Mouse (Mus musculus): ENCODE measurements around the gene P4ha2. TPM values are rescaled to one million over a fixed set of nuclear protein-coding genes. Genes with fewer than 3 reads are reported as not detected.
A peak's percentile ranks its signal among the peaks of the same experiment; 100 is the strongest.

P4ha2 gene
- total RNA-seq, 2 experiments from 2014 or later, result 21.8 to 32.0 TPM

GRCm38 (mm10) chr11:54060316-54060715 lies 39.6 kb upstream of the P4ha2 start:
- H3K27ac ChIP-seq, result no peak overlapping the region; the same call in 1 of the 2 replicates
- no peak for TF ChIP-seq CTCF (IDR thresholded peaks at IDR 0.05)
- intact Hi-C loops (cut with DNase I), result no loop called here
- no peak overlapping the region for H3K4me3 ChIP-seq
- no peak for DNase-seq (ENCODE audit: extremely low spot score in 1 of 2, low spot score in 2 of 2)

GRCm38 (mm10) chr11:54062086-54062752 lies 37.7 kb upstream of the P4ha2 start:
- no peak for TF ChIP-seq CTCF (IDR thresholded peaks at IDR 0.05)
- H3K27ac ChIP-seq, result no peak overlapping the region
- DNase-seq (ENCODE audit: extremely low spot score in 1 of 2, low spot score in 2 of 2), result no peak
- intact Hi-C loops (cut with DNase I), result no loop called here
- H3K4me3 ChIP-seq, result no peak overlapping the region

GRCm38 (mm10) chr11:54062753-54063471 lies 37.0 kb upstream of the P4ha2 start:
- no peak overlapping the region for H3K4me3 ChIP-seq
- TF ChIP-seq CTCF (IDR thresholded peaks at IDR 0.05), result no peak
- DNase-seq (ENCODE audit: extremely low spot score in 1 of 2, low spot score in 2 of 2), result no peak
- no peak overlapping the region for H3K27ac ChIP-seq
- intact Hi-C loops (cut with DNase I), result no loop called here

GRCm38 (mm10) chr11:54063472-54063775 lies 36.5 kb upstream of the P4ha2 start:
- H3K4me3 ChIP-seq, result no peak overlapping the region
- intact Hi-C loops (cut with DNase I), result no loop called here
- no peak for DNase-seq (ENCODE audit: extremely low spot score in 1 of 2, low spot score in 2 of 2)
- TF ChIP-seq CTCF (IDR thresholded peaks at IDR 0.05), result no peak
- no peak overlapping the region for H3K27ac ChIP-seq

GRCm38 (mm10) chr11:54064412-54064978 lies 35.4 kb upstream of the P4ha2 start:
- no peak for DNase-seq (ENCODE audit: extremely low spot score in 1 of 2, low spot score in 2 of 2)
- Histone ChIP-seq H3K27ac (no peak overlapping the region), H3K4me3 (no peak overlapping the region)
- intact Hi-C loops (cut with DNase I), result no loop called here
- TF ChIP-seq CTCF (IDR thresholded peaks at IDR 0.05), result no peak

GRCm38 (mm10) chr11:54065106-54065914 lies 34.6 kb upstream of the P4ha2 start:
- intact Hi-C loops (cut with DNase I), result no loop called here
- DNase-seq (ENCODE audit: extremely low spot score in 1 of 2, low spot score in 2 of 2), result no peak
- H3K27ac ChIP-seq, result no peak overlapping the region
- no peak for TF ChIP-seq CTCF (IDR thresholded peaks at IDR 0.05)
- no peak overlapping the region for H3K4me3 ChIP-seq

- no peak for TF ChIP-seq CTCF (IDR thresholded peaks at IDR 0.05)
- intact Hi-C loops (cut with DNase I), result no loop called here
- no peak overlapping the region for H3K4me3 ChIP-seq
- no peak for DNase-seq (ENCODE audit: extremely low spot score in 1 of 2, low spot score in 2 of 2)
- no peak overlapping the region for H3K27ac ChIP-seq
Measured at GRCm38 (mm10) chr11:54065915-54066178, 34.0 kb upstream of the P4ha2 start.

- intact Hi-C loops (cut with DNase I), result no loop called here
- Histone ChIP-seq H3K4me3 (no peak overlapping the region), H3K27ac (no peak overlapping the region)
Measured at GRCm38 (mm10) chr11:54066400-54066799, 33.5 kb upstream of the P4ha2 start.

GRCm38 (mm10) chr11:54067318-54067995 lies 32.4 kb upstream of the P4ha2 start:
- no peak for TF ChIP-seq CTCF (IDR thresholded peaks at IDR 0.05)
- DNase-seq (ENCODE audit: extremely low spot score in 1 of 2, low spot score in 2 of 2), result no peak
- H3K4me3 ChIP-seq, result no peak overlapping the region
- no peak overlapping the region for H3K27ac ChIP-seq
- intact Hi-C loops (cut with DNase I), result no loop called here

More at GRCm38 (mm10) chr11:54066400-54066799, 33.5 kb upstream of the P4ha2 start:
- no peak for DNase-seq (ENCODE audit: extremely low spot score in 1 of 2, low spot score in 2 of 2)
- no peak for TF ChIP-seq CTCF (IDR thresholded peaks at IDR 0.05)

GRCm38 (mm10) chr11:54067996-54068519 lies 31.8 kb upstream of the P4ha2 start:
- Histone ChIP-seq H3K4me3 (peak overlapping the region; percentile 42), H3K27ac (peak overlapping the region; percentile 47; the same call in 1 of the 2 replicates)
- TF ChIP-seq CTCF (IDR thresholded peaks at IDR 0.05), result no peak
- intact Hi-C loops (cut with DNase I), result no loop called here
- DNase-seq (ENCODE audit: extremely low spot score in 1 of 2, low spot score in 2 of 2), result no peak

Data from left cerebral cortex, adult 2 months (tissue).